Mouse (Mus musculus): ENCODE measurements around the gene Plau.

Gene Plau

GRCm38 (mm10) chr14:20891941-20892402 lies 55.5 kb downstream of the Plau start:
- peak; percentile 99 for DNase-seq (ENCODE audit: inconsistent ontology term)
